Comparison of ENCODE assay signal across 15 mouse cellular contexts in genomic region chr17:14510486-14510885, GRCm38 (mm10).
DNase-seq lines count a peak whose midpoint lies in the region; ATAC-seq and TF ChIP-seq lines count a peak whose summit lies in the region.
"Had no signal": no experiment of that assay in that cellular context is flagged by ENCODE, and none has a peak within 500 bp of the region (broad histone marks: within the 10 kb centered on the region; RNA-seq: fewer than 3 reads in every experiment).

No protein-coding gene starts in this region.

- H3K36me3 ChIP-seq in intestine, embryonic 14.5 days (ENCODE audit: control insufficient read depth, insufficient read depth, low read length), result no peaks in the 10 kb centered on the region
- H3K36me3 ChIP-seq in intestine, postnatal 0 days (ENCODE audit: control insufficient read depth, insufficient read depth), result no peaks in the 10 kb centered on the region
- H3K36me3 ChIP-seq in lung, embryonic 16.5 days (ENCODE audit: control insufficient read depth, insufficient read depth, low read length), result no peaks in the 10 kb centered on the region
- no peaks in the 10 kb centered on the region for H3K36me3 ChIP-seq in heart, embryonic 11.5 days (ENCODE audit: control insufficient read depth, insufficient read depth, low read length)
- H3K36me3 ChIP-seq: hindbrain, embryonic 15.5 days; liver, embryonic 15.5 days had no signal

- H3K4me1 ChIP-seq in intestine, embryonic 14.5 days (replicated peaks; ENCODE audit: control insufficient read depth, insufficient read depth, low read length), result no peaks in the 10 kb centered on the region
- no peaks in the 10 kb centered on the region for H3K4me1 ChIP-seq in intestine, postnatal 0 days (replicated peaks; ENCODE audit: control insufficient read depth, insufficient read depth, low read length)
- H3K4me1 ChIP-seq in lung, embryonic 16.5 days (replicated peaks; ENCODE audit: control insufficient read depth, insufficient read depth, low read length), result no peaks in the 10 kb centered on the region; the same call in 1 of the 2 replicates
- no peaks in the 10 kb centered on the region for H3K4me1 ChIP-seq in heart, embryonic 11.5 days (ENCODE audit: control insufficient read depth, insufficient read depth, low read length)
- H3K4me1 ChIP-seq: hindbrain, embryonic 15.5 days; liver, embryonic 15.5 days; megakaryocyte, embryonic 14.5 days had no signal

- no peaks in the 10 kb centered on the region for H3K27me3 ChIP-seq in intestine, embryonic 14.5 days (replicated peaks; ENCODE audit: control insufficient read depth, insufficient read depth, low read length)
- no peaks in the 10 kb centered on the region for H3K27me3 ChIP-seq in intestine, postnatal 0 days (replicated peaks; ENCODE audit: control insufficient read depth, insufficient read depth, low read length)
- no peaks in the 10 kb centered on the region for H3K27me3 ChIP-seq in lung, embryonic 16.5 days (ENCODE audit: control insufficient read depth, insufficient read depth, low read depth, low read length)
- peaks cover 29% of the 10 kb centered on the region for H3K27me3 ChIP-seq in heart, embryonic 11.5 days (ENCODE audit: control insufficient read depth, insufficient read depth, low read length)
- H3K27me3 ChIP-seq: hindbrain, embryonic 15.5 days; liver, embryonic 15.5 days; megakaryocyte, embryonic 14.5 days had no signal

- ATAC-seq in intestine, embryonic 14.5 days (replicated peaks; ENCODE audit: low FRiP score, low TSS enrichment, low read depth), result peak; percentile 47; the same call in 1 of the 2 replicates
- ATAC-seq in intestine, postnatal 0 days, result no peak
- peak; percentile 59 for ATAC-seq in lung, embryonic 16.5 days (ENCODE audit: low read depth)
- no peak for ATAC-seq in heart, embryonic 11.5 days (replicated peaks; ENCODE audit: insufficient number of reproducible peaks, low FRiP score, low TSS enrichment)
- ATAC-seq: activated CD4-positive, CD25-positive, alpha-beta regulatory T cell, adult 4 months had no signal

- no peak for TF ChIP-seq CTCF in intestine, postnatal 0 days (IDR thresholded peaks at IDR 0.05; ENCODE audit: low read depth)

- no peak overlapping the region for H3K9ac ChIP-seq in intestine, embryonic 14.5 days (ENCODE audit: low read length)
- H3K9ac ChIP-seq in intestine, postnatal 0 days (ENCODE audit: low read depth, low read length), result no peak overlapping the region
- H3K9ac ChIP-seq in lung, embryonic 16.5 days (ENCODE audit: low read length), result no peak overlapping the region
- no peak overlapping the region for H3K9ac ChIP-seq in heart, embryonic 11.5 days (ENCODE audit: low read depth, low read length)
- H3K9ac ChIP-seq: hindbrain, embryonic 15.5 days; liver, embryonic 15.5 days had no signal

- H3K4me3 ChIP-seq in intestine, embryonic 14.5 days (ENCODE audit: low read depth, low read length), result no peak overlapping the region
- no peak overlapping the region for H3K4me3 ChIP-seq in intestine, postnatal 0 days (ENCODE audit: low read depth, low read length)
- H3K4me3 ChIP-seq in lung, embryonic 16.5 days (ENCODE audit: low read length), result no peak overlapping the region
- no peak overlapping the region for H3K4me3 ChIP-seq in heart, embryonic 11.5 days (ENCODE audit: low read depth, low read length)
- H3K4me3 ChIP-seq: hindbrain, embryonic 15.5 days; liver, embryonic 15.5 days; megakaryocyte, embryonic 14.5 days had no signal

- H3K4me2 ChIP-seq in intestine, embryonic 14.5 days (ENCODE audit: low read length), result no peak overlapping the region
- no peak overlapping the region for H3K4me2 ChIP-seq in intestine, postnatal 0 days (replicated peaks; ENCODE audit: low read depth)
- H3K4me2 ChIP-seq in lung, embryonic 16.5 days (ENCODE audit: low read depth, low read length), result no peak overlapping the region
- H3K4me2 ChIP-seq in heart, embryonic 11.5 days, result no peak overlapping the region
- H3K4me2 ChIP-seq: hindbrain, embryonic 15.5 days; liver, embryonic 15.5 days had no signal

- no peak overlapping the region for H3K27ac ChIP-seq in intestine, embryonic 14.5 days (ENCODE audit: low read depth)
- no peak overlapping the region for H3K27ac ChIP-seq in intestine, postnatal 0 days (ENCODE audit: low read depth, low read length)
- no peak overlapping the region for H3K27ac ChIP-seq in lung, embryonic 16.5 days (ENCODE audit: low read length)
- H3K27ac ChIP-seq in heart, embryonic 11.5 days (ENCODE audit: low read depth, low read length), result no peak overlapping the region
- H3K27ac ChIP-seq: hindbrain, embryonic 15.5 days; liver, embryonic 15.5 days had no signal

- no peak for DNase-seq in intestine, embryonic 14.5 days (ENCODE audit: low spot score)
- no peak for DNase-seq in lung, adult 18-20 months
- DNase-seq in forelimb bud, embryonic 11.5 days (ENCODE audit: low read depth, low spot score), result peak; percentile 90
- DNase-seq in testis, postnatal 10 days (ENCODE audit: low spot score), result peak; percentile 56
- DNase-seq in B cell, adult 2 months, result no peak
- DNase-seq: cerebellum, adult 11 months; cerebellum, postnatal 36 days; spleen, adult 18-20 months had no signal

- no peaks in the 10 kb centered on the region for H3K9me3 ChIP-seq in intestine, embryonic 14.5 days (ENCODE audit: control insufficient read depth, low read length)
- H3K9me3 ChIP-seq in intestine, postnatal 0 days (ENCODE audit: control insufficient read depth), result no peaks in the 10 kb centered on the region
- no peaks in the 10 kb centered on the region for H3K9me3 ChIP-seq in lung, embryonic 16.5 days (ENCODE audit: control insufficient read depth, low read length)
- no peaks in the 10 kb centered on the region for H3K9me3 ChIP-seq in heart, embryonic 11.5 days (replicated peaks; ENCODE audit: control insufficient read depth, low read length)
- H3K9me3 ChIP-seq: hindbrain, embryonic 15.5 days; liver, embryonic 15.5 days; megakaryocyte, embryonic 14.5 days had no signal

- WGBS in intestine, embryonic 14.5 days, result 37% methylated on average over 6 of the region's 6 CpGs
- WGBS in intestine, postnatal 0 days, result 35% methylated on average over 6 of the region's 6 CpGs
- WGBS in lung, embryonic 16.5 days, result 12% methylated on average over 6 of the region's 6 CpGs
- 59% methylated on average over 6 of the region's 6 CpGs for WGBS in heart, embryonic 11.5 days (ENCODE audit: insufficient replicate concordance)

Comparison
In these comparisons a context has a peak if more than half of its experiments do, and no peak if none do; other contexts are left out.
1. ATAC-seq: peak in intestine, embryonic 14.5 days (single experiment) and lung, embryonic 16.5 days (single experiment); none in intestine, postnatal 0 days (single experiment) and heart, embryonic 11.5 days (single experiment).
2. DNase-seq: peak in forelimb bud, embryonic 11.5 days (single experiment) and testis, postnatal 10 days (single experiment); none in intestine, embryonic 14.5 days (single experiment), lung, adult 18-20 months (0 of 2) and B cell, adult 2 months (0 of 2).